Mouse (Mus musculus): ENCODE measurements around the gene Ezh1.
A peak's percentile ranks its signal among the peaks of the same experiment; 100 is the strongest.

Ezh1 gene

DNA sequence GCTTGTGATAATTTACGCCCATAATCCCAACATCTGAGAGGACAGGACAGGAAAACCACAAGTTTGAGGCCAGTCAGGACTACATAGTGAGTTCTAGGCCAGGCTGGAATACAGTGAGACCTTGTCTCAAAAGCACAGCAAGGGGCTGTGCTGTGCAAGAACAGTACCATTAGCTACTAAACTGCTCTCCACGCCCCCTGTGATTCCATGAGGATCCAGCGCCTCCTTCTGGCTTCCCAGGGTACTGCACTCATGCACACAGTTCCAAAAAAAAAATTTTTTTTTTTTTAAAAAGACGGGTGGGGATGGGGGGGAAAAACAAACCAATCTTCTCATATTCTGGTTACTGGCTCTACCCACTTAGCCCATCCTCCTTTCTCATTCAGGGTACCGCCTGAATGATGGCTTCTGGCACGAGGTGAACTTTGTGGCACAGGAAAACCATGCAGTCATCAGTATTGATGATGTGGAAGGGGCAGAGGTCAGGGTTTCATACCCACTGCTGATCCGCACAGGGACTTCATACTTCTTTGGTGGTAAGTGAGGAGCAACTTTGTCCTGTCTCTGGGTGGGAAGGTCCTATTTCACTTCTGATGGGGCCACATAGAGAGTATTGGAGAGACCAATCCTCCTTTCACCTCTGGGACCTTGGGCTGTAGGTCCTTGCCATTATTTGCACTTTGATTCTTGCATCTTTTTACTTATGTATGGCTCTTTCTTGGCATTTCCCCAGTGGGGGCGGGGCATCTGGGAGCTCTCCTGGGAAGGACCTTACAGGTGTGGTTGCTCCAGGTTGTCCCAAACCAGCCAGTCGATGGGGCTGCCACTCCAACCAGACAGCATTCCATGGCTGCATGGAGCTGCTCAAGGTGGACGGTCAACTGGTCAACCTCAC is 45.2 kb downstream of the Ezh1 start:
- DNase-seq (ENCODE audit: low spot score), result peak; percentile 74

DNA sequence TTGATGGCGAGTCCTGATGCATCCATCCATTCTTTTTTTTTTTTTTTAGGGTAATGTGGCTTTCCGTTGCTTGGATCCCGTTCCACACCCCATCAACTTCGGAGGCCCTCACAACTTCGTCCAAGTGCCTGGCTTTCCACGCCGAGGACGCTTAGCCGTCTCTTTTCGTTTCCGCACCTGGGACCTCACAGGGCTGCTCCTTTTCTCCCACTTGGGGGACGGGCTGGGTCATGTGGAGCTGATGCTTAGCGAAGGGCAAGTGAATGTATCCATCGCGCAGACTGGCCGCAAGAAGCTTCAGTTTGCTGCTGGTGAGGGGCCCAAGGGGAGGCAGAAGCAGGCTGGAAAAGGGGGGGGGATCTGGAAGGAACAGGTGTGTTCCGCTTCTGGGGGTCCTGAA is 46.0 kb downstream of the Ezh1 start:
- DNase-seq (ENCODE audit: low spot score), result no peak

DNA sequence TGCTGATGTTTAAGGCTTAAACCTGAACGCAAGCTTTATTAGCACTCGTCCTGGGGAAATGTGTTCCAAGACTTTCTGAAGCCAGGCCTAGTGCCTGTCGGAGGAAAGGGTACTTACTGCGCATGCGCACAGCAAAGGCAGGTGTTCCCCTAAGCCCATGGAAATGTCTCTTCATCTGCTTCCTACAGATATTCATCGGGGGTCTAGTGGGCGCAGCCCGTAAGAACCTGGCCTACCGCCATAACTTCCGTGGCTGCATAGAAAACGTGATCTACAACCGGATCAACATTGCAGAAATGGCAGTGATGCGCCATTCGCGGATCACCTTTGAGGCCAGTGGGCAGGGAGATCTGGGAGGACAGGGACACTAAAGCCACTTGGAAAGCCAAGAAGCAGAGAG is 47.0 kb downstream of the Ezh1 start:
- DNase-seq (ENCODE audit: low spot score), result no peak

DNA sequence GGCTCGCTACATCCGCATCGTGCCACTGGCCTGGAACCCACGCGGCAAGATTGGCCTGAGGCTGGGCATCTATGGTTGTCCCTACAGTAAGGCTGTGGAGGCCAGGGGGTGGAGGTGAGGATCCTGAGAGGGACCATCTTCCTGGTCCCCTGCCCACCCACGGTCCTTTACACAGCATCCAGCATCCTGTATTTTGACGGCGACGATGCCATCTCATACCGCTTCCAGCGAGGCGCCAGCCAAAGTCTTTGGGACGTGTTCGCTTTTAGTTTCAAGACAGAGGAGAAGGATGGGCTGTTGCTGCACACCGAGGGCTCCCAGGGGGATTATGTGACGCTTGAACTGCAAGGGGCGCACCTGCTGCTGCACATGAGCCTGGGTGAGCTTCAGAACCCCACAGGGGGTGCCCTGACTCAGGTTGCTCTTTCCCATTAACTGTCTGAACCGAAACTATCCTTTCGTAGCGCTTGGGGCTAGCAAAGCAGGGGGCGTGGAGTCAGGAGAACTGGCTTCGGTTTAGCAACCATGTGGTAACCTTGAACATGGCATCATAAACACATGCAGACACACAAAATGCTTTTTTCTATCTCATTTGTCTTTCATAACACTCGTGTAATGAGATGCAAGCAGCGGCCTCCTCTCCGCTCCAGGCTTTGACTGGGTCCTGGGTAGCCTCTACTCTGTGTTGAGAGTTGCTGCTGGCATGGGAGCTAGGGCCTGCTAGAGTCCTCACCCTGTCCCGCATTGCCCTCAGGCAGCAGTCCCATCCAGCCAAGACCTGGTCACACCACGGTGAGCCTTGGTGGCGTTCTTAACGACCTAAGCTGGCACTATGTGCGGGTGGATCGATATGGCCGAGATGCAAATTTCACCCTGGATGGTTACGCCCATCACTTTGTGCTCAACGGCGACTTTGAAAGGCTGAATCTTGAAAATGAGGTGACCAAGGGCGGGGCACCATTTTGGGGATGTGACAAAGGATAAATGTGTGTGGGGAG is 47.9 kb downstream of the Ezh1 start:
- no peak for DNase-seq (ENCODE audit: low spot score)

DNA sequence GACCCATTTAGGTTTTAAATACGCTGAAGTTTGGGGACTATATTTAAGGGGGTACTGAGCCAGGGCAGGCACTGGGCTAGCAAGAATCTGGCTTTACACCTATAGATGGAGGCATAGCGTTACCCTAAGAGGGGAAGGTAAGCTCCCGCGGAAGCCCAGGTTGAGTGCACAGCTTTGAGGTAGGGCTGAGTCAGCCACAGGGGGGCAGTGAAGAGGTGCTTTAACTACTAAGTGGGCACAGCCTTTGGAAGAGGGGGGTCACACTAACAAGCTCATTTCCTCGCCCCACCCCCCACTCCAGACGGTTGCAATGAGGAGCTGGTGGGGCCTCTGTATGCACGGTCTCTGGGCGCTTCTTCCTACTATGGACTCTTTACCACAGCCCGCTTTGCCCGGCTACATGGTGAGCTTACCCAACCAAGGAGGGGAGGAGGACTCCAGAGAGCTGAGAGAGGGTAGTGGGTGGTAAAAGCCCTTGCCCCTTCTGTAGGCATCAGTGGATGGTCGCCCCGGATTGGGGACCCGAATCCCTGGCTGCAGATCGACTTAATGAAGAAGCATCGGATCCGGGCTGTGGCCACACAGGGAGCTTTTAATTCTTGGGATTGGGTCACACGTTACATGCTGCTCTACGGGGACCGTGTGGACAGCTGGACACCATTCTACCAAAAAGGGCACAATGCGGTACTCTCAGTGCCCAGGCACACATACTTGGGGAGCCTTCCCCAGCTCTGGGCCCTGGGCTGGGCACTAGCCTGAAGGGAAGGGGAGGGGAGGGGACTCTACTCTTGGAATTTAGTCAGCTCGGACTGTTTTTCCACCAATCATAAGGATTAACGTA is 49.1 kb downstream of the Ezh1 start:
- DNase-seq (ENCODE audit: low spot score), result peak; percentile 45

DNA sequence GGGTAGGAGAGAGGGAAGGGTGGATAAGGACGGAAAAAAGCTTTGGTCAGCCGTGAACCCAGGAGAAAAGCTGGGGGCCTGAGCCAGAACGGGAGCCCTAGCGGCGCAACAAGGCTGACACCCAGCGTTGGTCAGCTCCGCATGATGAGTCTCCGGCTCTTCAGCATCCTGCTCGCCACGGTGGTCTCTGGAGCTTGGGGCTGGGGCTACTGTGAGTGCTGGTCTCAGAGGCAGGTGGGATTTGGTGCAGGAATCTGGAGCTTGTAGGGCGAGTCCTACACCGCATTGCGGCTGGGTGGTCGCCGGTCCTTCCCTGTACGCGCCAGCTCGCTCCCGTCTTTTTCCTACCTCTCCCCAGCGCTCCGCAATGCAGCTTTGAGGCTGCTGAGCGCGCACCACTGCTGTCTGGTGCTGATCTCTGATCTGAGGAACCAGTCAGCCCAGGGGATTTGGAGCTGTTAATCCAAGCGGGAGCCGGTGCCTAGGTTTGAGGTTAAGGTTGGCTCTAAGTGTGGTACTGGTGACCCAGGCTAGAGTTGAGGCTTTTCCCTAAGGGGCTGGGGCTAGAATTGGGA is 50.1 kb downstream of the Ezh1 start:
- DNase-seq (ENCODE audit: low spot score), result no peak

DNA sequence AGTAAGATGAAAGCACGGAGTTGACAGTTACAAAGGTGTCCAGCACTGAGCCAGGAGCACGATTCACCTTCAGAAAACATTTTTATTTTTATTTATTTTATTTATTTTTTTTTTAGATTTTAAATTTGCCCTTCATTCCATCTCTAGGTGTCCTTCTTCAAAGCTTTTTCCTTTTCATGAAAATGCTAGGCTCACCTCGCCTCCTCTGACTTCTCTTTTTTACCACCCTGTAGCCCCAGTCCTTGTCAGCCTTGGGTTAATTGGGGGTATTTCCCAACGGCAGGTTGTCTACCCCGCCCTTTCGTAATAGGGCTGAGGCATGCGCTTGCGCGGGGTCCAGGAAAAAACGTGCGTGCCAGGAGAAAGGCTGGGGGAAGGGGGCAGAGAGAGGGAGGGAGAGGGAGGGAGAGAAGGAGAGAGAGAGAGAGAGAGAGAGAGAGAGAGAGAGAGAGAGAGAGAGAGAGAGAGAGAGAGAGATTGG is 50.6 kb downstream of the Ezh1 start:
- no peak for DNase-seq (ENCODE audit: low spot score)

DNA sequence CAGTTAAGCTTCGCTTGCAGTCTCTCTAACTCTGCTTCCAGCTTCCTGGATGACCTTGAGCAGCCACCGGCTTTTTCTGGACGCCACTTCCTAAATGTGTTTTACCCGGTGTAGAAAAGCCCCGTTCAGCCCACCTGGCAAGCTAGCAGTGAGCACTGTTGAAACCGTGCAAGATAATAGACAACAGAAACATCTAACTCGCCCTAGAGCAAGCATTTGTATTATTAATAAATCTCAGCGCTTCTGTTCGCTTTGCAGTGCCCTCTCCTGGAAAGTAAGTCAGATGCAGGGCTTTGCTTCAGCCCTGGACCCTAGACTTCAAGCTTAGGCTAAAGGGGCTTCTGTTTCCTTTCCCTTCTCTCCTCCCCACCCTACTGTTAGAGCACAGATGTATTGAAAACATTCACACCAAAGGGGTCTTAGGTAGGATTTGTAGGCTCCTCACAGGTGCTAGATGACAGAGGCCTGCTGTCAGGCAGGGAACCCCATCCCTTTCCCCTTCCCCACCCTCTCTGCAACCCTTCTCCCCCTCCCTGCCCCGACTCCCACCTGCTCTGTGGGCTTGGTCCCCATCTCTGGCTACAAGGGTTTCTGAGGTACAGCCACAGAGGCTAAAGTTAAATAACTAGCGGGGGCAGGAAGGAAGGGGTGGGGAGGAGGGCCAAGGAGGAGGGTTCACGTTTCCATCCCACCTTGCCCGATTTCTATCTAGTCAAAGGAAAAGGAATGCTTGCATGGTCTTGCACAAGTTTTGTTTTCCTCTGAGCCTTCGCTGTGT is 51.2 kb downstream of the Ezh1 start, which contains the start of gene Ccr10:
Gene Ccr10 (minus strand): TSS at position 593 of the 778 bp plus-strand sequence.
- DNase-seq (ENCODE audit: low spot score), result peak; percentile 57

DNA sequence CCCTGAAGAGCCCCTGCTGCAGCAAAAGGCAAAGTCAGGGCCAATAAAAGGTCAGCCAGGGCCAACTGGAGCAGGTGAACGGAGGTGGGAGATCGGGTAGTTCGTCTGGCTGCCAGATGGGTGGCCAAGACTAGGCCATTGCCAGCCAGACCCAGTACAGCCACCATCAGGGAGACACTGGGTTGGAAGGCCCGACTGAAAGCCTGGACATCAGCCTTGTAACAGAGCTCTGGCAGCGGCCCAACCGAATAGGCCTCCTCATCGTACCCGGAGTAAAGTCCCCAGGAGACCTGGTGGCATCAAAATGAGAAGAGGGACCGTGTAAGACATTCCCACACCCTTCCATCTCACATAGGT is 51.9 kb downstream of the Ezh1 start:
- DNase-seq (ENCODE audit: low spot score), result peak; percentile 42

DNA sequence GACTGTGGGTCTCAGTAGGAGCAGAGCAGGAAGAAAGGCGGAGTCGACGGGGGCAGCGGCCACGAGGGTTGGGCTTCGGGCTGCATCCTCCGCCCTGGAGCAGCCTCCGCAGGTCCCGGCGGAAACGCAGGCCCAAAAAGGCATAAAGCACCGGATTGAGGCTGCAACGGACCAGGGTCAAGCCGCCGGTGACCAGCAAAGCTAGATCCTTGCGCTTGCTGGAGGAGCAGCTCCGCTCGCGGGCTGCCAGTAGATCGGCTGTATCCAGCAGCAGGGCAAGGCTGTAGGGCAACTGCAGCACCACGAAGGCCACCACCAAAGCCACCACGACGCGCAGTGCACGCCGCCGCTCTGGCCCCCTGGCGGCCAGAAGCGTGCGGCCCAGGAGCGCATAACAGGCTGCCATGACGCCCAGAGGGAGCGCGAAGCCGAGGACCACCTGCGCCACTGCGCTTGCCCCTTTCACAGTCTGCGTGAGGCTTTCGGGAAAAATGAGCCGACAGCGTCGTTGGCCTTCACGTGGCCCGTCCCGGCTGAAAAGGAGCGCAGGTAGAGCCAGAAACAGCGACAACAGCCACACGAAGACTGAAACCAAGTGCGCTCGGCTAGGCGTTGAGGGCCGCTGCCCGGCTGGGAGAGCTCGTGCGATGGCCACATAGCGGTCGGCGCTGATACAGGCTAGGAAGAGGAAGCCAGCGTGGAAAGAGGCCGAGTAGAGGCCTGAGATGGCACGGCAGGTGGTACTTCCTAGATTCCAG is 52.5 kb downstream of the Ezh1 start:
- peak; percentile 91 for DNase-seq (ENCODE audit: low spot score)

DNA sequence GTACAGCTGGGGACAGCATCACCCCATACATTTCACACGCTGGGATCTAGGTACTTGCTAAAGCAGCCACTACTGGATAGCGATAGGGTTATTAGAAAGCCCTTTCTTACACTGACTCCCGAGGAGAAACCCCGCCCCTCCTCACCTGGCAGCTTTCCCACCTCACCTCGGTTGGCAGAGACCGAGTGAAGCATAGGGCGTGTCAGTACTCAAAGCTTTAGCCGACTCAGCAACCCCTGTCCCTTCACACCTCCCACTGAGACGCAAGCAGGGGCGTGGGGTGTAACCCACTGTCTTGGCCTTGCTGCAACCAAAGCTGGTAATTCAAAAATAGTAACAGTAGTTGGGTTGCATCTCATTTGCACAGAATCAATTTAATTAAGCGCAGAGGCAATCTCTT is 53.2 kb downstream of the Ezh1 start:
- DNase-seq (ENCODE audit: low spot score), result peak; percentile 55

DNA sequence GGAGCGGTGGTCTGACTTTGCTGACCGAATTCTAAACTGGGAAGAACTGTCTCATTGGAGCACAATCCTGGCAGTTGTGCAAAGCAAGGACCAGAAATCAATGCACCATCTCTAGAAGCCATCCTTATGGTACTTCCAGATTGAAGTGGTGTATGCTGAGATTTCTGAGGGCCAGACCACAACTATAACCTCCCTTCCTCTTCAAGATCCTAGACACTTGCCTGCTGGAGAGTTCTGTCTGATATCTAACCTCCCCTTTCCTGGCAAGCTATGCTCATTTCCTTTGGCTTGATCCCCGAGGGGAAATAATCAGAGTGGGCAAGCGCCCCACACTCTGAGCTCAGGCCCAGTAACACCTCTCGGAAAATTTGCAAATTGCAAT is 53.8 kb downstream of the Ezh1 start:
- DNase-seq (ENCODE audit: low spot score), result no peak

DNA sequence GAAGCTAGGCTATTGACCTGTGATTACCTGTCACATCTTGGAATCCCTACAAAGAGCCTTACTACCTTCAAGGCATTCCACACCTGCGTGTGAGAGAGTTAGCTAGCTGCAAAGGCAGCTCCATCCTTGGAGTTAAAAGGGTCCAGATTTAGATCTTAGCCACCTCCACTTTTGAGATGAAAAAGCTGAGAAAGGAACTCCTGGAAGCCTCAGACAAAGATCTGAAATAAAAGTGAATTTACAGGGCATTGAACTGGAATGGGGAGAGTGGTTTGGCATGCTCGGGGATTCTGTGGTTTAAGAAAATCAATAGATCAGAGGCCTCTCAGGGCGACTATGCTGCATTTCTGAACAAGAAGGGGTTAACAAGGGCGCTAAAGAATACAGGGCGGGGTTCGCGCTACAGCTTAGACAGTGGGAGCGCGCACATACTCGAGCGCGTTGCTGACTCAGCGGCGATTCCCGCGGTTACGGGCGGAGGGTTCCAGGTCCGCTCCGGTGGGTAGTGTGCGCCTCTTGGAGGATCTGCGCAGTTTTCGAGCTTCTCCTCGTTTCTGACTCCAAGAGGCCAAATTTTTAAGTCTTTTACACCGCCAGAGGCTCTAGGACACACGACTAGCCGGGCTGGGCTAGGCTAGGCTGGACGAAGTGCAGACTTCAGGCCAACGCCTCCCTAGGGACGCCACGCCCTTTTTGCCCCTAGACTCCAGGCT is 54.4 kb downstream of the Ezh1 start:
- peak; percentile 85 for DNase-seq (ENCODE audit: low spot score)

DNA sequence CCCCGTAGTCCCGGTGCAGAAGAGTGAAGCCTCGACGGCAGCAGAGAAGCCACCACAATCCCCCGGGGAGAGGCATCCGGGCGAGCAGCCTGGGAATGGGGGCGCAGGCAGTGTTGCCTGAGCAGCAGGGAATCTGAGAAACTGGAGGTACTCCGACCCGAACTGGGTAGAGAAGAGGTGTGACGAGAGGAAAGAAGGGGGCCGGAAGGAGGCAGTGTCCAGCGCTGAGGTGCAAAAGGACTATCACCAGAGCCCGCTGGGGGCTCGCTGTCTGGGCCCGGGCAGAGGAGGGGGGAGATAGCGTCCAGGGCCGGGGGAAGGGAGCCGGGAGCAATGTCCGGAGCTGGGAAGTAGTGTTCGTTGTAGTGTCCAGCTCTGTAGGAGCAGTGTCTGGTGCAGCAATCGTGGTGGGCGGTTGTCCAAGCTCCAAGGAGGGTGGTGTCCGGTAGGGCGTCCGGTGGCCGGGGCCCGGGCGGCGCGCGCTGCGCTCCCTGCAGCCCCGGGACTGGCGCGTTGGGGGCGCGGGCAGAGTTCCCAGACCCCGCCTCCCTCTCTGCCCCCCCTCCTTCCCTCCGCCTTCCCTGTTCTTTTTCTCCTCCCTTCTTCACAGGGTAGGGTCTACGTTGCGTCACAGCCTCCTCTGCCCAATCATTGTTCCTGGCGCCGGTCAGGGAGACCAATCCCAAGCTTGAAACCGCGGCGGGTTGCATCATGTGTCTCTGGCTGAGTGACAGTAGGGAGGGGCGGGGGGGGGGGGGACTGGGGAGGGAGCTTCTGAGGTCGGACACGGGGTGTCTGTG is 55.3 kb downstream of the Ezh1 start, which contains the start of gene Plekhh3:
Gene Plekhh3 (minus strand): TSS at position 541 of the 800 bp plus-strand sequence.
- peak; percentile 96 for DNase-seq (ENCODE audit: low spot score)

DNA sequence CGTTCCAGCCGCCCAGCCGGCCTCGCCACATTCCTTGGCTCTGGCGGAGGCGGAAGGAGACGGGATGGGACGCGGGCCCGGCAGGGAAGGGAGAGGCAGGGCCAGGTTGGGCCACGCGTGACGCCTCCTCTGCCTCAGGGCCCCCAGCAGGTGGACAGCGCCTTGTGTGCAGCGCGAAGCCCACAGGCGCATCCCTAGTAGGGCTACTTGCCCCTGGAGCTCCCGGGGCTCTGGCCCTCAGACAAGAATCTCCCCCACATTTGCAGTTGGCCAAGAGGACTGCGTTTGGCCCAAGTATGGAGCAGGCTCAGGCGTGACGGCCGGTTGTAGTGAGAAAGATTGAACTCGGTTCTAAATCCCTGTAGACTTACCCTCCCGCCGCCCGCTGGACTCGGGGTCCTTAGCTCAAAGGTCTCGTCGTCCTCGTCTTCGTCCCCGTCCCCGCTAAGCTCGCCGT is 55.9 kb downstream of the Ezh1 start, which contains the start of gene Cntnap1:
Gene Cntnap1 (plus strand): TSS at position 170 of the 457 bp plus-strand sequence.
- peak; percentile 75 for DNase-seq (ENCODE audit: low spot score)

DNA sequence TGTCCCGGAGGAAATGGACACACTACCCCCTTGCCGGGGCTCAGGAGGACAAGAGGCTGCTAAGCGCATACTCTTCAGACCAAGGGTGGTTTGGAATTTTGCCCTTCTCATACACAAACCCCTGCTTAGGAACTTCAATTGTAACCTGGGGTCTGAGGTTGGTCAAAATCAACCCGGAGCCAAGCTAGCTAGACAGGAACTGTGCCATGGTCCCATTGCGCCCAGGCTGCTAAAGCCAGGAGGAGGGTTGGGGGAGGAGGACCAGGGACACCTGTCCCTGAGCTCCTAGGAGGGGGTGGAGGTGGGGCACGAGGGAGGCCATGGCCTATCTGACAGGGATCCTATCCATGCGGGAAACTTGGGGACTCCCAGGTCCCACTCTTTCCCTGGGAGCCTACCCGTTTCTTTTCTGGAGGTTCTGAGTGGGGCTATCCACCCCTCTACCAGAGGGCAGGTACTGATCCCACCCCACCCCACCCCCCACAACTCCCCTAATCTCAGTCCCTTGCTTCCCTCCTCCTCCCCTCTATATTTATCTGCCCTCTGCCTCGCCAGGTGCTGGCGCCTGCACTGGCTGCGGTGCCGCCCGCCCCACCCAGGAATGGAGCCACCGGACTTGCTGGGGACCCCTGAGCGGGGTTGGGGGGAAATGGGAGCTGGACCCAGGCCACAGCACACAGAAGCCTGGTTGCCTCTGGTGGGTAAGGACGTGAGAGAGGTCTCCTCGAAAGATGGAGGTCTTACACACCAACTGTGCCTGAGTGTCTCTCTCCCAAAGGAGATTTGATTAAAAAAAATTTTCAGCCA is 56.8 kb downstream of the Ezh1 start:
- DNase-seq (ENCODE audit: low spot score), result no peak
